Mouse (Mus musculus): Measurements from ENCODE around the gene Olfr26. TPM values are rescaled to one million over a fixed set of nuclear protein-coding genes. Genes with fewer than 3 reads are reported as not detected.
"Not testable (repeated sequence)": the region's sequence is repeated elsewhere in the genome, so short reads cannot be mapped to it uniquely, and the experiment has no call there.

Olfr26 gene
- total RNA-seq (2015) (not detected in 2 replicates), total RNA-seq (2017) (not detected in 2 replicates)

DNA sequence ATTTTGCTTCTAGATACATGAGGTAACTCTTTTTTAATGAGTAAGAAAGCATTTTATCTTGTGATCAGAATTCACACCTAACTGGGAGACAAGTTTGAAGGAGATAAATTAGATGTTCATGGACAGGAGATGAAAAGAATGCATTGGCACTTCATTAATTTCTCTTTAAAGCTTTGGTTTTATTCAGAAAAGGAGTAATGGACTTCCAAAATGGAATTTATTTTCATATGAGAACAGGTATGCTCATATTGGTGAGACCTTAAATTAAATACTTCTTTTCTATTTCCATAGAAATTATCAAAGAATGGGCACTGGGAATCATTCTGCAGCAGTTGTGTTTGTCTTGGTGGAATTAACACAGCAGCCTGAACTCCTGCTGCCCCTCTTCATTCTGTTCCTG lies at the start of gene Olfr26:
TSS of gene Olfr26 (plus strand) at position 301 of the 400 bp plus-strand sequence.
- ATAC-seq (ENCODE audit: poor library complexity, severe bottlenecking), result no peak

DNA sequence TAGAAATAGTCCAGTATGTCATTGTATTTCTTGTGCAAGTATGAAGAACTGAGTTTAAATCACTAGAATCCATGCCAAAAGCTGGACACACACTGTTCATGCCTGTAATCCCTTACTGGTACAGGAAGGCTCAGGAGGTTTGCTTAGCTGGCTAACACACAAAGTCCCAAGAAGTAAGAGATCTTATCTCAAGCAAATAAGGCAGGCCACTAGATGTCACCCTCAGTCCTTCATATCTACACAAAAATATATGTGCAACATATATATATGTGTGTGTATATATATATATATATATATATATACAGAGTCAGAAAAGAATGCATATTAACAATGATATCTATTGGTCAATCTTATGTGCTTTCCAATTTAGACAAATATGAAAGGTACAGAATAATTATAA lies 49.2 kb upstream of the Olfr26 start:
- ATAC-seq (ENCODE audit: poor library complexity, severe bottlenecking), result no peak

DNA sequence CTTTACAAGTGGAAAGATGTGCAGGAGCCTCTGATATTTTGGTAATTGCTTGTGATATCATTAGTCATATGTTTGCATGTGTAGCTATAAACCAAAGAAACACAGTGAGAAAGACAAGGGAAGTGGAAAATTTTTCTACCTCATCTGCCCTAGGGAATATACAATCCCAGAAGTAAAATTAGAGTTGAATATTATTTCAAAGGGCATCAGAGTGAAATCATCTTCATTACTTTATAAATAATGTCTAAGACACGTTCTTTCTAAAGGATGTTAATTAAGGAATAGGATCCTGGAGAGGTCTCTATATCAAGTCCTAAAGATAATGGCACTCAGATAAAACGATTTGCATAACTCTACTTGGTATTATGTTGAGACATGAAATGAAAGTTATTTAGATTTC lies 40.5 kb upstream of the Olfr26 start, which contains the start of gene Olfr922:
TSS of gene Olfr922 (plus strand) at position 301 of the 400 bp plus-strand sequence.
- ATAC-seq (ENCODE audit: poor library complexity, severe bottlenecking), result no peak

DNA sequence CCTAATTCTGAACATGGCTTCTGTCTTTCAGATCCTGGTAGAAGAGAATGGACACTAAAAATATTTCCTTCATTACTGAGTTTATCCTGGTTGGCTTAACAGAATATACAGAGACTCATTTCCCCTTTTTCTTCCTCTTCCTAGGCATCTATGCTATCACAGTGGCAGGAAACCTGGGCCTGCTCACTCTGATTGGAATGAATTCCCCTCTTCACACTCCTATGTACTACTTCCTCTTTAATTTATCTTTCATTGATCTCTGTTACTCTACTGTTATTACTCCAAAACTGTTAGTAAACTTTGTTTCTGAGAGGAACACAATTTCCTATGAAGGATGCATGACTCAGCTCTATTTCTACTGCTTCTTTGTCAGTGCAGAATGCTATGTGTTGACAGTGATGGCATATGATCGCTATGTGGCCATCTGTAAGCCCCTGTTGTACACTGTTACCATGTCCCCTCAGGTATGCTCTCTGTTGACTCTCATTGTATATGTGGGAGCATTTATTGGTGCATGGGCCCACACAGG lies 39.3 kb upstream of the Olfr26 start:
- 0 out of 2 replicates have a peak, but pooled peaks have one; percentile 21 for ATAC-seq (ENCODE audit: poor library complexity, severe bottlenecking)

GRCm38 (mm10) chr9:38826245-38826644 lies 28.6 kb upstream of the Olfr26 start, which contains the start of gene Olfr923:
TSS of gene Olfr923 (plus strand) at chr9:38826545.
- no peak for ATAC-seq (ENCODE audit: poor library complexity, severe bottlenecking)

GRCm38 (mm10) chr9:38833027-38833426 lies 21.8 kb upstream of the Olfr26 start:
- ATAC-seq (ENCODE audit: poor library complexity, severe bottlenecking), result no peak

DNA sequence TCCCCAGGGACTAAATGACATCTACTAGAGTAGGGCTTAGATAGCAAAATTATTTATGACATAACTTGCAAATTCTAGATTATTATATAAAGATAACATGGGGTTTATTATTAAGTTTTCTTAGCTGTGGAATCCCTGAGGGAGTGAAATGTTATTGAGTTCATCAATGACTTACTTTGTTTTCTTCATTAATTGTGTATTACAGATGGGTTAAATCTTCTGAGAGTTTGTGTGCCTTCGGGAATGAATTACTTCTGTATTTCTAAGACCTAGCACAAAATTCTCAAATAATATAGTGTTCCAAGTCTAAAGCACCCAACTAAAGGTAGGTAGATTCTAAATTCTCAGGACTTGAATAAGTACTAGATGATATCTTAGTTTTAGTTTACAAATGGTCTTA lies 10.7 kb upstream of the Olfr26 start, which contains the start of gene Olfr924:
TSS of gene Olfr924 (plus strand) at position 301 of the 400 bp plus-strand sequence.
- ATAC-seq (ENCODE audit: poor library complexity, severe bottlenecking), result no peak

DNA sequence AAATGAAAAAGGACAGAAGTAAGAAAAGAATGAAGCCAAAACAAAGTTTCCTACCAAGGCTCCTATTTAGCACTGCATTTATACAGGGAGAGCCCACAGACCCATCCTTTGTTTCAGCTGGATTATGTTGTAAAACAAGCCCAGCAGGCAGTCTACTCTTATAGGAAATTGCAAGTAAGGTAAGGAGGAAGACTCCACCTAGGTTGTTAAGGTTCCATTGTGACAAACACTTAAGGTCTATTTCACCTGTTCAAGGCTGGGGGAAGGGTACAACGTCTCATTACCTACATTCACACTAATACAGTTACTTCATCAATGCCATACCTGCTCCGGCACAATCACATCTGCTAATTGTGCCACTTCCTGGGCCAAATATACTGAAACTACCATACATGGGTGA lies 20.0 kb downstream of the Olfr26 start:
- not testable (repeated sequence) for ATAC-seq (ENCODE audit: poor library complexity, severe bottlenecking)

- ATAC-seq (ENCODE audit: poor library complexity, severe bottlenecking), result no peak
These were observed 22.0 kb downstream of the Olfr26 start, which contains the start of gene Olfr926 for GRCm38 (mm10) chr9:38876826-38877225. TSS of gene Olfr926 (plus strand) at chr9:38877126.

Other genes starting within 250 kb of the Olfr26 start
- not detected in 2 replicates for gene Olfr914, start 250.0 kb upstream of the Olfr26 start, total RNA-seq (2015)
- gene Olfr914, start 250.0 kb upstream of the Olfr26 start, total RNA-seq (2017), result not detected in 2 replicates
- gene Olfr916, start 195.2 kb upstream of the Olfr26 start, total RNA-seq (2015), result not detected in 2 replicates
- not detected in 2 replicates for gene Olfr916, start 195.2 kb upstream of the Olfr26 start, total RNA-seq (2017)
- gene Olfr917, start 189.2 kb upstream of the Olfr26 start, total RNA-seq (2015), result not detected in 2 replicates
- gene Olfr917, start 189.2 kb upstream of the Olfr26 start, total RNA-seq (2017), result not detected in 2 replicates
- not detected in 2 replicates for gene Olfr918, start 180.5 kb upstream of the Olfr26 start, total RNA-seq (2015)
- not detected in 2 replicates for gene Olfr918, start 180.5 kb upstream of the Olfr26 start, total RNA-seq (2017)
- gene Olfr919, start 151.4 kb upstream of the Olfr26 start, total RNA-seq (2015), result not detected in 2 replicates
- not detected in 2 replicates for gene Olfr919, start 151.4 kb upstream of the Olfr26 start, total RNA-seq (2017)
- 65.7 and 75.8 TPM in 2 replicates for gene Vwa5a, start 136.8 kb upstream of the Olfr26 start, total RNA-seq (2015)
- gene Vwa5a, start 136.8 kb upstream of the Olfr26 start, total RNA-seq (2017), result 110 and 111 TPM in 2 replicates
- gene Olfr920, start 102.8 kb upstream of the Olfr26 start, total RNA-seq (2015), result 0.50 and 0.76 TPM in 2 replicates
- 0.12 and 0.48 TPM in 2 replicates for gene Olfr920, start 102.8 kb upstream of the Olfr26 start, total RNA-seq (2017)
- not detected in 2 replicates for gene Olfr921, start 82.0 kb upstream of the Olfr26 start, total RNA-seq (2015)
- gene Olfr921, start 82.0 kb upstream of the Olfr26 start, total RNA-seq (2017), result 0.07 TPM in 1 of 2 replicates, not detected in the other
- not detected in 2 replicates for gene Olfr922, start 40.4 kb upstream of the Olfr26 start, total RNA-seq (2015)
- not detected in 2 replicates for gene Olfr922, start 40.4 kb upstream of the Olfr26 start, total RNA-seq (2017)
- gene Olfr923, start 28.5 kb upstream of the Olfr26 start, total RNA-seq (2015), result not detected in 2 replicates
- not detected in 2 replicates for gene Olfr923, start 28.5 kb upstream of the Olfr26 start, total RNA-seq (2017)
- gene Olfr924, start 10.6 kb upstream of the Olfr26 start, total RNA-seq (2015), result not detected in 2 replicates
- not detected in 2 replicates for gene Olfr924, start 10.6 kb upstream of the Olfr26 start, total RNA-seq (2017)
- gene Olfr926, start 22.1 kb downstream of the Olfr26 start, total RNA-seq (2015), result not detected in 2 replicates
- not detected in 2 replicates for gene Olfr926, start 22.1 kb downstream of the Olfr26 start, total RNA-seq (2017)
- gene Olfr930, start 74.7 kb downstream of the Olfr26 start, total RNA-seq (2015), result not detected in 2 replicates
- not detected in 2 replicates for gene Olfr930, start 74.7 kb downstream of the Olfr26 start, total RNA-seq (2017)
- not detected in 2 replicates for gene Olfr933, start 117.3 kb downstream of the Olfr26 start, total RNA-seq (2015)
- gene Olfr933, start 117.3 kb downstream of the Olfr26 start, total RNA-seq (2017), result not detected in 2 replicates
- gene Olfr934, start 133.3 kb downstream of the Olfr26 start, total RNA-seq (2015), result not detected in 2 replicates
- not detected in 2 replicates for gene Olfr934, start 133.3 kb downstream of the Olfr26 start, total RNA-seq (2017)
- not detected in 2 replicates for gene Olfr935, start 144.6 kb downstream of the Olfr26 start, total RNA-seq (2015)
- not detected in 2 replicates for gene Olfr935, start 144.6 kb downstream of the Olfr26 start, total RNA-seq (2017)
- not detected in 2 replicates for gene Olfr146, start 168.3 kb downstream of the Olfr26 start, total RNA-seq (2015)
- gene Olfr146, start 168.3 kb downstream of the Olfr26 start, total RNA-seq (2017), result not detected in 2 replicates
- gene Olfr937, start 209.9 kb downstream of the Olfr26 start, total RNA-seq (2015), result not detected in 2 replicates
- gene Olfr937, start 209.9 kb downstream of the Olfr26 start, total RNA-seq (2017), result not detected in 2 replicates
- gene Olfr938, start 223.8 kb downstream of the Olfr26 start, total RNA-seq (2015), result not detected in 2 replicates
- not detected in 2 replicates for gene Olfr938, start 223.8 kb downstream of the Olfr26 start, total RNA-seq (2017)